Mouse (Mus musculus) embryonic fibroblast, embryonic 13.5 days (primary cell): ENCODE measurements at regions not wholly inside any gene's neighbourhood (a gene's known extent, or its start where the extent isn't known, plus 50 kb on each side); places are given as distances from the start of the nearest gene placed in this dataset.

Experiments used
- H3K27ac ChIP-seq: 2 replicates; pipeline ENCODE4 v1.5.1; 2012; ENCODE audit warnings: low read length, control low read depth, inconsistent platforms; ENCODE audit not compliant: insufficient read depth
- H3K4me1 ChIP-seq: 2 replicates; pipeline ENCODE4 v1.6.1; 2011; ENCODE audit warnings: low read length; ENCODE audit not compliant: control insufficient read depth, insufficient read depth
- H3K4me3 ChIP-seq: 2 replicates; pipeline ENCODE4 v1.5.1; 2011; ENCODE audit warnings: mild to moderate bottlenecking, control low read depth, low read length; ENCODE audit not compliant: insufficient read depth
- CTCF ChIP-seq: IDR thresholded peaks from 2 replicates; pipeline ENCODE4 v1.5.1; 2011; ENCODE audit warnings: mild to moderate bottlenecking, control low read depth, low read length, moderate library complexity, borderline replicate concordance; ENCODE audit not compliant: insufficient read depth
- POLR2A ChIP-seq: IDR thresholded peaks from 2 replicates; pipeline ENCODE4 v1.6.1; 2011; ENCODE audit warnings: low read depth, mild to moderate bottlenecking, control low read depth, low read length, moderate library complexity

DNA sequence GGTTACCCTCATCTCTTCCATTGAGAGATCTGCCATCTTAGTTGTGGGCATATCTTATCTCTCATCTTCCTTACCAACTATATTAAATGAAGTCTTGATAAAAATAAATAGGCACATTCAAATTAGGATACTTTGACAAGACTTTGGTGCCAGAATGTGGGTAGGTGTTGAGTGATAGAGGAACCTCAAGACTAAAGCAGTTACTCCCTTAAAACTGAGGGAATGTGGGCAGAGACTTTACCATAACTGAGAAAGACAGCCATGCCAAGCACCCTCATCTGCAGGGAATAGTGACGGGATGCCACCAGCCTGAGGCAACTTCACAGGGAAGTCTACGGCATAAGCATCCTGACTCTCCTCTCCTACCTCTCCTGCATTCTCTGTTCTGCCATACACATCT lies 292.3 kb downstream of the Lmx1a start:
- no peak overlapping the region for H3K27ac ChIP-seq
- H3K4me1 ChIP-seq, result no peaks in the 10 kb centered on the region
- H3K4me3 ChIP-seq, result no peak overlapping the region
- TF ChIP-seq POLR2A (no peak), CTCF (no peak)

DNA sequence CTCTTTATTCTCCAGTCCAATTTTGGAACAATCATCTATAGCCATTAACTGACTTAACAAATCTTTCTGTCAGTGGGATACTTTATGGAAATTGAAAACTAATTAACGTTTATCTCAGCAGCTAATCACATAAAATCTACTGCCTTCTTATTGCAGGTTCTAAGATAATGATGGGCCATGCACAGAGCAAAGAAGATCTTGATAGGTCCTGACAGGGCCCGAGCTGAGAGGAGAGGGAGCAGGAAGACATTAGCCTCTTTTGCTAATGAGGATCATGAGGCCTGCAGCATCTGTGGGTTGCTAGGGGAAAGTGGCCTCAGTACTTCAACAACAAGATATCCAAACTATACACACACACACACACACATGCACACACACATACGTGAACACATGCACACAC lies 318.4 kb downstream of the Lmx1a start:
- no peak overlapping the region for H3K4me3 ChIP-seq
- H3K27ac ChIP-seq, result no peak overlapping the region
- H3K4me1 ChIP-seq, result no peaks in the 10 kb centered on the region
- TF ChIP-seq POLR2A (no peak), CTCF (no peak)

DNA sequence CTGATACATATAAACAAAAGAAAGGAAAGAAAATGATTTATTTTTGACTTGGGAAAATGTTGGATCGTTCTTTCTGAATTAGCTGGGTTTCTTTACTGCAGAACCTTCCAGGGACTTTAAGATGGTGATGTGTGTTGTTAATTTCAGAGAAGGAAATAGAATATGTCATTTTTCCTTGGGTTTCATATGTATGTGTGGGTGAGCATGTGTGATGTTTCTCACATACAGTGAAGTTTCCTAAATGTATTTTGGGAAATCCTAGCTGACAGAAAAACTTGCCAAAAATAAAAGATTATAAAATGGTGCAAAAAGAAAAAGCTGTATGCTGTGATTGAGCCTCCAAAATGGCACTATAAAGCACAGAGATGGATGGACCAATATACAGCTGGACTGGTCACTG lies 319.2 kb downstream of the Lmx1a start:
- no peaks in the 10 kb centered on the region for H3K4me1 ChIP-seq
- TF ChIP-seq POLR2A (no peak), CTCF (no peak)
- no peak overlapping the region for H3K4me3 ChIP-seq
- H3K27ac ChIP-seq, result no peak overlapping the region

DNA sequence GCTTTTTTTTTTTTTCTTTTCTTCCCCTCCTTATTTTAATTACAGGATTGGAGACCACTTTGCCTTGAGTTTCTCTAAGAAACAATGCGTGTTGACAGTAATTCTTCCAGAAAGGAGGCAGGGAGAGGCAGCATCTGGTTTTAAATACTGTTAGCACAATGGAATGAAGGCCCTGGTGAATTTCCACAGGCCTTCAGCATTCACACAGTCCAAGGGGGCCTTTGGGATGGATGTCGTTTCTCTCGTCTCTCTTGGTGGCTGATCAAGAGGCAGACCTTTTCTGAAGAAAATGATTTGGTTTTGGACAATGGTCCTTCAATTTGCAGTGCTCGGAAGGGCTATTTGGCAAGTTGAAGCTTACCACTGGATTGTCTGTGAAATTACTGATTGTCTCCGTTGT lies 321.4 kb downstream of the Lmx1a start:
- H3K4me3 ChIP-seq, result no peak overlapping the region
- no peak for TF ChIP-seq POLR2A
- TF ChIP-seq CTCF, result no peak
- H3K4me1 ChIP-seq, result no peaks in the 10 kb centered on the region
- H3K27ac ChIP-seq, result no peak overlapping the region

DNA sequence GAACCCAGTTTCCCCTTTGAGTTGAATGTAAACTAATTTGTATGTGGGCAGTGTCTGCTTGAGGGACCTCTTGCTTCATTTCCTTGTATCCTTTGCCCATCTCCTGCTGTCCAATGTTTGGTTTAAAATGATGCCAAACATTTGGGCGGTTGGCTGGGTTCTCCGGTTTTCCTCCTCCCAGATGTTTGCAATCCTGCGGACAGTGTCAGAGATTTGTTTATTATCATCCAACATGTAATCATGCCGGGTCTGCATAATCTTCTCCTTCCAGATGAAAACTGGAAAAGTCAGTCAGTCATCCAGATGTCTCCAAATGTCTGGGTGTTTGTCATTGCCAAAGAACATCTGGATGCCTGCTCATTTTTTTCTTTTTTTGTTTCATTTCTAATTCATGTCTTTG lies 323.0 kb downstream of the Lmx1a start:
- no peak overlapping the region for H3K27ac ChIP-seq
- H3K4me1 ChIP-seq, result no peaks in the 10 kb centered on the region
- TF ChIP-seq CTCF, result no peak
- no peak for TF ChIP-seq POLR2A
- H3K4me3 ChIP-seq, result no peak overlapping the region

DNA sequence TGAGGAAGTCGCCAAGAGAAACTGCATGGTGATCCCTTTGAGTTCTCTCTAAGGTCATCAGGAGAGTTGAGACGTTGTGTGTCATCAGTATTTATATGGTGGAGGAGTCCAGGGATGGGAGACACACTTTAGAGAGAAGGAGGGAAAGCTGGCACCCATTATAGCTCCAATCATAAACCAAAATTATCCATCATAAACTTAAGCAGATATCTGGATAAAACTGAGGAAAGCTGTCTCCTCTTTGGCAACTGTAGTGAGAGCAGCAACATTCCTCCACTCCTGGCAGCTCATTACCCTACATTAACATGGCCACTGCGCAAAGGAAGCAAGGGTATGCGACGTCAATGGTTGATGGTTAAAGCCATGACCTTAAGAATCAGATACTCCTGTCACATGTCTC lies 323.6 kb downstream of the Lmx1a start:
- no peak for TF ChIP-seq POLR2A
- TF ChIP-seq CTCF, result no peak
- H3K27ac ChIP-seq, result no peak overlapping the region
- H3K4me3 ChIP-seq, result no peak overlapping the region
- no peaks in the 10 kb centered on the region for H3K4me1 ChIP-seq

DNA sequence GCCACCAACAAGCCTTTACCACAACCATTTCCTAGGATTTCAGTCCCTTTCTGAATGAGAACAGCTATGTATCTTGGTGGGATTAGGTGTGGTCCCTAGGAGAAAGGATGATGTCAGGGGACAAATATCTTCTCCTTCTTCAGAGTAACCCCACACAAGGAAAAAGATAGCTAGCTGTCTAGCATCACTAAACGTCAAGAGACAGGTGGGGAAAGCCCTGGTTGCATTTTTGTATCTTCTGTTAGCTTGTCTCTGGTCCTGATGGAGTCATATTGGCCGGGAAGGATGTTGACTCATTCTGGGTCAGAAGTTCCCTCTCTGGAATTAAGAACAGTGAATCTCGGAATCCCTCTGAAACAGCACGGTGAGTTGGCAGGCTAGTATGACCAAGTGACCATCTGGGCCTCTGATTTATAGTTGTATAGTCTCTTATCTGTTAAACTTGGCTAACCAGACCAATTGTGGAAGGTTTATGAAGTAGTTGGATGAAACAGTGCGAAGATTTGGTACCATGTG lies 327.4 kb downstream of the Lmx1a start:
- H3K4me1 ChIP-seq, result no peaks in the 10 kb centered on the region
- no peak overlapping the region for H3K27ac ChIP-seq
- no peak overlapping the region for H3K4me3 ChIP-seq
- TF ChIP-seq CTCF, result no peak
- TF ChIP-seq POLR2A, result no peak

DNA sequence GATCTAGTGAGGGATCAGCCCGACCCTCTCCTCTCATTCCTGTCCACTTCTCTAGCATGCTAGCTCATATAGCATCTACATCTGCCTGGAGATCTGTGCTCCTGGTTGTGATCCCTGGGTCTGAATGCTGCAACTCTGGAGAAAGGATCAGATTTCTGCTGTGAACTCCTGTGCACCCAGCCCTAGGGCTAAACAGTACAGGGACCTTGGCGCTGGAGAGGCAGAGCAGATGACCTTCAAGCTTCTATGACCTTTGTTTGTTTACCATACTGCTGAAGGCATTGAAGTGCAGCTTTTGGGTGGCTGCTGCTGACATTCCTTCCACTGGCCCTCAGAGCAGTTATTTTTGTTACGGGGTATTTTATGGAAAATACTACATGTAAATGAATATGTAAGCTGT lies 337.4 kb downstream of the Lmx1a start:
- no peak for TF ChIP-seq CTCF
- TF ChIP-seq POLR2A, result no peak
- Histone ChIP-seq H3K27ac (no peak overlapping the region), H3K4me1 (no peaks in the 10 kb centered on the region), H3K4me3 (no peak overlapping the region)

DNA sequence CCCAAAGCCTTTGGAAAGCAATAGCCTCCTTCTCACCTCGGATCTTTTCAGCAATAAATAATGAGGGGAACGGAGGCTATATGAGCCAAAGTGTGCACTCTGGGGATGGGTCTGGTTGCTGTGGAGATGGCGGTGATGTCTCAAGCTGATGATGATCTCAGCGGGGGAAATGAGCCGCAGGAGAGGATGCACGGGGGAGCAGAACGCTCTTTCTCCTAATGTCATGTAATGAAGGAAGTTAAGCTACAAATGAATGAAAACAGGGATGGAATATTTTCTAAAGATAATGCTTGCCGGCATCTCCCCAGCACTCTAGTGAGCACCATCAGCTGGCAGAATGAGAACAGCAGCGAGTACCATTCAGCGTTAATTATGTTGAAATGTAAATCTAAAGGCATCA lies 355.7 kb downstream of the Lmx1a start:
- Histone ChIP-seq H3K27ac (no peak overlapping the region), H3K4me3 (no peak overlapping the region)
- no peak for TF ChIP-seq POLR2A
- TF ChIP-seq CTCF, result no peak

DNA sequence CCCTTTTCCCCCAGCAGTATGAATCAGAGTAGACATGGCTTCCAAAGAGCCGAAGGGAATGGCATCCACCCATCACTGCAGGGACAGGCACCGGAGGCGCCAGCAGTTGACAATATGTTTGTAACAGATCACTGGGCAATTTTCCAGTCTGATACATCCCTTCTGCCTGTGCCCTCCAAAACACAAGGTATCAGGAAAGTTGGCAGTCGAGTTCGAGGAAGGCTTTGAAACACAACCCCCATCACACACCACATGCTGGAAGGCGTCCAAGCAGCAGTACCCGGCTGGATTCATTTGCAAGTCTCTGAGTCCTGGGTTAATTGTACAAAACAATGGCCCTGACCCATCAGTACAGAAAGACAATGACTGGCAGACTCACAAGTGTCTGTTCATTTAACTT lies 357.3 kb downstream of the Lmx1a start:
- no peaks in the 10 kb centered on the region for H3K4me1 ChIP-seq

More for the DNA sequence above, 355.7 kb downstream of the Lmx1a start:
- H3K4me1 ChIP-seq, result no peaks in the 10 kb centered on the region

DNA sequence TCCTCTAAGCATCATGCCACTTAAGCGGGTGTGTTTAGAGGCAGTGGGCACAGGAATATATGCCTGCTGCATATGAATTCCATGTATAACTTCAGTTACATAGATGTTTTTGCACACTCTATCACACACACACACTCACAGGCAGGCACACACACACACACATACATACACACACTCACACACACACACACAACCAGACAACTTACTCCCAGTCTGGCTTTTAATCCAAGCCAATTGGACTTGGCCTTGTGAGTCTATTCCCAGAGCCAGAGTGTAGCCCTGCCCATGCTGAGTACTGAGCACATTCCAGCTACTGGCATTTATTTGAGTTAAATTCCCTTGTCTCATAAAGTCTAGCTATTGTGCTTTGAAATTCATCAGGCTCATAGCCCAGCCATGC lies 357.7 kb downstream of the Lmx1a start:
- no peak overlapping the region for H3K4me3 ChIP-seq
- no peaks in the 10 kb centered on the region for H3K4me1 ChIP-seq
- H3K27ac ChIP-seq, result no peak overlapping the region
- no peak for TF ChIP-seq CTCF
- TF ChIP-seq POLR2A, result no peak

More for the DNA sequence above, 357.3 kb downstream of the Lmx1a start:
- no peak for TF ChIP-seq CTCF
- no peak for TF ChIP-seq POLR2A
- H3K4me3 ChIP-seq, result no peak overlapping the region
- H3K27ac ChIP-seq, result no peak overlapping the region
